Mouse (Mus musculus): ENCODE measurements around the gene Pdlim3.

Pdlim3 gene

DNA sequence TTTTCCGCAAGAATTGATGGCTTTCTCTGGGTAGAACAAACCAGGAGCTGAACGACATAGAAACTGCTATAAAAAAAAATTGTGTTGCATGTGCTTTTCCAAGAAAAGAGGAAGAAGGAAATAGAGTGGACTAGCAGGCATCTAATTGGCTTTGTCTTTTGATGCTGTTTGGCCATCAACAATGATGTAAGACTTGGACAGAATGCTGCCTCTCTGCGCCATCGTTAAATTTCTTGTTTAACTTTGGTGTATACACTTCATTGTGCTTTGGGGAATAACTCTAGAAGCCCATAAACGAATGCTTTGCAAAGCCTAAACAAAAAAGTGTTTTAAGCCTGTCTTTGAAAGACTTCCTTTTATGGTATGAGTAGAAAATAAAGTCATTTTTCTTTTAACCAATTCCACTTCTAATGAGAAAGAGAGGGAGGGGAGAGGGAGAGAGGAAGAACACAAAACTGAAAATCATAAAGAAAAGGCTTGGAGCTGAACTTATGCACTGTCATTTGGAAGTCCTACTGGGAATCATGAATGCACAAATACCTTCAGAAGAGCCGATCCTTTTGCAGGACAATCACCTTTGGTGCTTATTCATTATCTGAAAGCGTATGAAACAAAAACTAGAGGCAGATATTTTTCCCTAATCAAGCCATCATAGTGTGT is 20.5 kb downstream of the Pdlim3 start:
- DNase-seq (ENCODE audit: low spot score) = no peak

DNA sequence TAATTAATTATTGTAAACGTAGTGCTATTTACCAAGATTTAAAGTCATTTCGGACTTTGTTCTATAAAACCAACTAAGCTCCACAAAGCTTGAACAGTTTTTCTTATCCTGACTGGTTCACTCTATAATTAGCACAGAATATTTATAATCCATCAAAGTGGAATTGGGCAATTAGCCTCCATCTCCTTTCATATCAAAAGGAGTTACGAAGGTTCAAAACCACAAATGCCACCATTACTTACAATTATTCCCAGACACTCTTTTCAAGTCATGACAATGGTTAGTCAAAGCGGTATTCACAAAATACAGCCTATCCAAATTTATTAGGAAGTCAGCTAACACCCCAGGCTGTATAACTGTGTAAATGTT is 21.0 kb downstream of the Pdlim3 start:
- no peak for DNase-seq (ENCODE audit: low spot score)

DNA sequence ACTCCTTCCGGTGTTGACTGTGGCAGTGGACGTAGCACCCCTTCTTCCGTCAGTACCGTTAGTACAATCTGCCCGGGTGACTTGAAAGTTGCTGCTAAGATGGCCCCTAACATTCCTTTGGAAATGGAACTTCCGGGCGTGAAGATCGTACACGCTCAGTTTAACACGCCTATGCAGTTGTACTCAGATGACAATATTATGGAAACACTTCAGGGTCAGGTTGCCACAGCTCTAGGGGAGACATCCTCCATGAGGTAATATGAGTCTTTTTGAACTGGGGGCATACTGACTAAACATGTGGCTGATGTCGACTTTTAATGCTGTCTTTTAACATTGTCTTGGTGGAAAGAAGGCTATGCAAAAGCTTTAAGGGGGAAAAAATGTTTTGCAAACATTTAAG is 28.4 kb downstream of the Pdlim3 start:
- DNase-seq (ENCODE audit: low spot score) = no peak

DNA sequence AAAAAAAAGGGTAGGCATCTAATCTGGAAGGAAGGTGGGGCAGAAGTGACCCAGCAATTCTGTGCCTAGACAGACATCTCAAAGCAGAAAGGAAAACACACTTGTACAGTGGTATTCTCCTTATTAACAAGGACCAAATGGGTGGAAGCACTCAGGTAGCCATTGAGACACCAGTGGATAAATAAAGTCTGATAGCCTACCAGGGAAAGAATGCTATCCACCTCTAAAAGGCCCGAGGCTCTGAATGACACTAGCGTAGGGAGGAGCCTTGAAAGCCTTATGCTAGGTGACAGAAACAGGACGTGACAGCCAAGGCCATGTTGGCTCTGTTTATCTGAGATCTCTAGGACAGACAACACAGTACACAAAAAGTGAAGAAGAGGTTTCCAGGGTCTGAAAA is 31.2 kb downstream of the Pdlim3 start:
- DNase-seq (ENCODE audit: low spot score) = no peak

DNA sequence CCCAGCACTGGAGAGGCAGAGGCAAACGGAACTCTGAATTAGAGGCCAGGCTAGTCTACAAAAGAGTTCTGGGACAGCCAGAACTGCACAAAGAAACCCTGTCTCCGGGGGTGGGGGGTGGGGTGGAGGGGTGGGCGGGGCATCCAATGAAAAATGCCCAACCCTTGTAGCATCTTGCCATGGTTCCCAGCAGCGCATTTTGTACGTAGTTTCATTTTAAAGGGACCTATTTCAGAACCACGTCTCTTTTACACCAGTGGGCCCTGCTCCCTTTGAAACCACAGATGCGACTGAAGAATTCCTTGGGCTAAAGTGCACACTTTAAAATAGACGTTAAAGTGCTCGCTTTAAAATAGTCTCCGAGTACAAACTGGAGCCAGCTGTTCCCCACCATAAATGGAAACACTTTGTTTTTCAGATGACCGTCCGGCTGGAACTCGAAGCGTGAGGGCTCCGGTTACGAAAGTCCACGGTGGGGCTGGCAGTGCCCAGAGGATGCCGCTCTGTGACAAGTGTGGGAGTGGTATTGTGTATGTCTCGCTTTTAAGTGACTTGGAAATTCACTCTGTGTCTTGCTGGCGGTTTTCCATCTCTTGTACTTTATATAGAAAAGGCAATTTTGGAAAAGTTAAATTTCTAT is 31.9 kb downstream of the Pdlim3 start:
- DNase-seq (ENCODE audit: low spot score) = no peak

DNA sequence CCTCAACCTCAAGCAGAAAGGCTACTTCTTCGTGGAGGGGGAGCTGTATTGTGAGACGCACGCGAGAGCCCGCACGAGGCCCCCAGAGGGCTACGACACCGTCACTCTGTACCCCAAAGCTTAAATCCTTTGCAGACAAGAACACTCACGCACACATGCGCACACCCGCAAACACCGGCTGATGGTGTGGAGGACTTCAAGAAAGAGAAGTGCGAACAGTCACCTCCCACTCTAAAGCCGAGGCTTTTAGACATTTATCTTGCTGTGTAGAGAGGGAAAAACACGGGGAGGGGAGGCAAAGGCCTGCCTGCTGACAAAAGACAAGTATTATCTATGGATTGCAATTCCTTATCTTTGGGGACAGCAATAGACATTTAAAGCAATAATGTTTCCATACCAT is 33.6 kb downstream of the Pdlim3 start:
- no peak for DNase-seq (ENCODE audit: low spot score)

DNA sequence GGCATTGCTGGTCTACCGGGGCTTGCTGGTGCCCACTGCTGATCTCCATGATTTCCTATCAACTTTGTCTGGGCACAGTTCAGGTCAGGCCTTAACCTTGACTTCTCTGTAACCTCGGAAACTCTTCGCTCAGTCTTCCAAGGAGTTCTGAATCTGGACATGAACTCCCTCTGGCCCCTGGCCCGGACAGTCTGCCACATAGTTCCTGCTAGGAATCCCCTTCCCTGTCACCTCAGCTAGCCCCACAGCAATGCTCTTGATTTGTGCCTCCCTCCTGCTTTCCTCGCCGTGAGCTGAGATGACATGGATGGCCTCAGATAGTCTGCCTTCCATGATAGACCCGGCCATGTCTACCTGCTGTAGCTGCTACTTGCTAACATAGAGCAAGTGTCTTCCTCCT is 35.1 kb downstream of the Pdlim3 start:
- DNase-seq (ENCODE audit: low spot score) = no peak

DNA sequence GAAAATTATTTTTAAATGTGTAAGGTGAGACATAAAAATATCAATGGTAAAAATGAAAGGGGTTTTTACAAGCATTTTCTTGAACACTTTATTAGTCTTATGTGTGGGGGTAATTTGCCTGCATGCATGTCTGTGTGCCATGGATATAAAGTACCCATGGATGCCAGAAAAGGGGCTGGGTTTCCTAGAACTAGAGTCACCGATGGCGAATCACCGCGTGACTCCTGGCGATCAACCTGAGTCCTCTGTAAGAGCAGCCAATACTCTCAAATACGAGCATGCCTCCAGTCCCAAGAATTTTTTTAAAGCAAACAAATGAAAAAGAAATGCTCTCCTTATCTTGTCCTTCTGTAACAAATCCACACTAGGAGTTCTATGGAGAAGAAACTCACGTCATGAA is 36.9 kb downstream of the Pdlim3 start:
- no peak for DNase-seq (ENCODE audit: low spot score)

DNA sequence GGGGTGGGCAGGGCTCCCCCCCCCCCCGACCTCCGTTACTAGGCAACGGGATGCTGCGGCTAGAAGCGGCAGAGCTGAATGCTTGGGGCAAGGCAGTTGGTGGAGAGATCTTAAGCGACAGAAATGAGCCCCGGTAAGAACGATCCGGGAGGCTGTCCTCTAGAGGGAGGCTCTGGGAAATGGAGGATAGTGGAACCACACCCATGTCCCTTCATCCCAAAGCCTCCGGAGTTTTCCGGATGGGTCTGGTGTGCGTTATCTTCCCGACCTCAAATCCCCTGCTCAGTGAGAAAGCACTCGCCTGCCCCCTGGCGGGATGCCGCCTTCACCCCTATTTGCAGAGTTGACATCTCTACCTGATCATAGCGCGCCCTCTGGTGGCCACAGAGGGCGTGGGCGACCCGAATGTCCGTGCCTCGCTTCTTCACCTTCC is 49.3 kb downstream of the Pdlim3 start, which contains the start of gene Ccdc110:
Gene Ccdc110 (plus strand): TSS at position 38 of the 433 bp plus-strand sequence.
- peak; percentile 98 for DNase-seq (ENCODE audit: low spot score)

DNA sequence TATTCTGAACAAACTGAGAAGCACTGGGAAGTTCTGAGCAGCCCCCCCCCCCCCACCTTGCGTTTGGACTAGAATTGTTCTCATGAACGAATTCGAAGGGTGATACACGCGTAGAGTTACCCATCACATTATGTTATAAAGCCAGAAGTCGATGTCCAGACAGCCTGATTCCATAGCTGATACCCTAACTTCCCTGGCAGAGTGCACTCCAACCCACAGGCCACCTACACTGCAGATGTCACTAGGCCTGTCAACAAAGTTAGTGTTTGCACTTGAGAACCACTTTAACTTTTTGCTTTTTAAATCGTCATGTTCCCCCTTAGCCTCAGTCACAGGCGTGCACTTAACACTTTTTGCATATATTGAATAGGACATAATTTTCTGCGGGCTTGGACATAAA is 51.7 kb downstream of the Pdlim3 start:
- no peak for DNase-seq (ENCODE audit: low spot score)

DNA sequence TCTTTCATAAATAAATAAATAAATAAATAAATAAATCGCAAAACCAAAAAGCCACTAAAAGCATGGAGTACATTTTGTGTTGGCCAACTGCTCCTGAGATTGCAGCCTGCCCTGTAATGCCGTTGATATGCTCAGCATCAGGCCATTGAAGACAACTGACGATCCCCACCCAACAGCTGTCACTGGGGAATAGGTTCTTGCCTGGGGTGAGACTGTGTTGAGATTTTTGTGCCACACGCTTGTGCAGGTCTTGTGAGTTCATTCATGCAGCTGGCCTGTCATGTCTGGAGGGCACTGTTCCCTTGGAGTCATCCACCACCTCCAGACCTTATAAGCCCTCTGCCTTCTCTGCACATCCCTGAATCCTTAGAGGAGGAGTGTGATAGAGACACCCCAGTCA is 61.0 kb downstream of the Pdlim3 start:
- DNase-seq (ENCODE audit: low spot score) = no peak

DNA sequence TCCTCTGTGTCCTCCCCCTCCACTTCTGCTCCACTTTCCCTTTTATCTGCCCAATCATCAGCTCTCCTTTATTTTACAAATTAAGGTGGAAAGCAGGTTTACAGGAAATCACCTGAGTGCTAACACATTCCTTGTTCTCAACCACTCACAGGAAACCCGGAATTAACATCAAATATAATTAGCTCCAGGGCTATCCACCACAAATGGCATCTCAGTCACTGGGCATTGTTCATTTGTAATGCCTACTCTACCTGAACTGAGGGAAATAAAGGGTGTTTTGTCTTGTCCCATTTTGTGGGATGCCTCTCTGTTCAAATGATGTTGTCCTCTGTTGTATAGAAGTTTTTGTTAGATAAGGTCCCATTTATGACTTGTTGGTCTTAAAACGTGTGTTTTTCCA is 65.4 kb downstream of the Pdlim3 start:
- DNase-seq (ENCODE audit: low spot score) = no peak
